Mouse (Mus musculus) erythroblast, embryonic 14.5 days (primary cell): ENCODE results near the gene Vps72.

Experiments used
- GATA1 ChIP-seq: IDR thresholded peaks from 2 replicates; pipeline ENCODE4 v1.6.1; 2012; ENCODE audit warnings: low read length, inconsistent platforms, mixed read lengths
- TAL1 ChIP-seq: IDR thresholded peaks from 3 replicates; pipeline ENCODE4 v1.6.1; 2012; ENCODE audit warnings: low read length, inconsistent platforms, mixed read lengths

DNA sequence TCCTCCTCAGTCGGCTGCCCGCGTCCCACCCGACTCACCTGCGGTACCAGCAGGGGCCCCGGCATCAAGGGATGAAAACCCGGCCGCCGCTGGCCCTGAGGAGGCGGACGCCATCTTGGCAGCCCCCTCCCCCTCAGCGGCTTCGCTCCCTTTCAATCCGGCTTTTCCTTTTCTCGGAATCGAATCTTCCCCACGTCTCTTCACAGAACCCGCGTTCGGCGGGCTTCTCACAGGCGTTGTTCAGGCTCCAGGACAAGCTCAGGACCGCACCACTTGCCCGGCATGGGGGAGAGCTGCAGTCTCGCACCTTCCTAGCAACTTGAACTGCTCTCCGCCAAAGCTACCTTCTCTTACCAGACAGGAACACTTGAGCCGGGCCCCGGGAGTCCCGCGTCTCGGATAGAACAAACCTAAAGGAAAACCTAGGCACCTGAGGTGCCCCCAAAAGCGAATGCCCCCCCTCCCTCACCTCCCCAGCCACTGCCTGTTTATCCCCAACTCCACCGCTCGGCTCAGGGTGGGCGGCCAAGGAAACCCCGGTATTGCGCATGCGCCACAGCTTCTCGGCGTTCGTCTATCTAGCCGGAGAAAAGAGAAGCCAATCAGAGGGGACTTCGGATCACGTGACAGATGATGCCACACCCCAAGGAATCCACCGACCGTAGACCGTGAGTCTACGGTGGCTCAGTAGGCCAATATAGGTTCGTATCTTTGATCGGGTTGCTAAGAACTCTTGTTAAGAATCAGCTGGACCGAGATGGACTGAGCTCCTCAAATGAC lies 4.3 kb upstream of the Vps72 start, which contains the start of gene Pip5k1a:
- TF ChIP-seq TAL1 (no peak), GATA1 (peak; percentile 10; the same call in 1 of the 2 replicates)
